Mouse (Mus musculus) brain, embryonic 14.5 days (tissue): Measurements from ENCODE around the gene Fcer2a.

Experiments used
- CTCF ChIP-seq: fragments of 200-500 bp; IDR thresholded peaks from 2 replicates; pipeline ENCODE4 v1.5.1; 2012; ENCODE audit warnings: inconsistent platforms, mild to moderate bottlenecking, moderate library complexity, borderline replicate concordance; ENCODE audit not compliant: insufficient read depth, insufficient read length; ENCODE audit errors: extremely low read depth
- POLR2A ChIP-seq: fragments of 200-500 bp; IDR thresholded peaks from 2 replicates; pipeline ENCODE4 v1.6.1; 2012; ENCODE audit warnings: mild to moderate bottlenecking, inconsistent platforms, borderline replicate concordance; ENCODE audit not compliant: poor library complexity, insufficient read depth, insufficient read length, severe bottlenecking; ENCODE audit errors: extremely low read depth

GRCm38 (mm10) chr8:3687537-3687936 lies 6.4 kb downstream of the Fcer2a start:
- TF ChIP-seq CTCF, result no peak
- TF ChIP-seq POLR2A, result no peak
